Mouse (Mus musculus): ENCODE data around the gene Plekho1. TPM values are rescaled to one million over a fixed set of nuclear protein-coding genes. Genes with fewer than 3 reads are reported as not detected.
"Not testable (repeated sequence)": the region's sequence is repeated elsewhere in the genome, so short reads cannot be mapped to it uniquely, and the experiment has no call there.

Plekho1 gene
- polyA plus RNA-seq, 2 experiments = 3.6 to 9.0 TPM

- H3K27ac ChIP-seq = no peak overlapping the region
- DNase-seq (ENCODE audit: low read depth in 3 of 3, low spot score in 3 of 3) (no peak), ATAC-seq (ENCODE audit: insufficient read depth) (no peak)
- TF ChIP-seq EP300 (IDR thresholded peaks at IDR 0.05; ENCODE audit: low read depth) (no peak), CTCF (IDR thresholded peaks at IDR 0.05; ENCODE audit: low read depth) (no peak)
- H3K4me1 ChIP-seq (replicated peaks; ENCODE audit: control insufficient read depth in 2 of 2, insufficient read depth in 2 of 2, low read length in 1 of 2) = no peaks in the 10 kb centered on the region
- H3K4me2 ChIP-seq (ENCODE audit: low read depth) = no peak overlapping the region
- H3K9me3 ChIP-seq (ENCODE audit: control insufficient read depth, low read length) = no peaks in the 10 kb centered on the region
- peaks cover 20% of the 10 kb centered on the region for H3K27me3 ChIP-seq (ENCODE audit: control insufficient read depth, insufficient read depth, low read length)
- WGBS (ENCODE audit: insufficient replicate concordance) = 50% methylated on average over 3 of the region's 3 CpGs
- no peak overlapping the region for H3K4me3 ChIP-seq (ENCODE audit: insufficient read depth in 1 of 2, low read depth in 2 of 2, low read length in 2 of 2)
- H3K36me3 ChIP-seq (replicated peaks; ENCODE audit: control insufficient read depth, insufficient read depth, low read depth) = no peaks in the 10 kb centered on the region
- no peak overlapping the region for H3K9ac ChIP-seq (replicated peaks)
Measured at GRCm38 (mm10) chr3:95977079-95977478, 18.7 kb downstream of the Plekho1 start.

- H3K9ac ChIP-seq (replicated peaks) = no peak overlapping the region; the same call in 1 of the 2 replicates
- peak overlapping the region; percentile 53 for H3K4me2 ChIP-seq (ENCODE audit: low read depth)
- no peak for TF ChIP-seq CTCF (IDR thresholded peaks at IDR 0.05; ENCODE audit: low read depth)
- TF ChIP-seq EP300 (IDR thresholded peaks at IDR 0.05; ENCODE audit: low read depth) = no peak
- DNase-seq (ENCODE audit: low read depth in 3 of 3, low spot score in 3 of 3) = no peak
- H3K4me1 ChIP-seq (replicated peaks; ENCODE audit: control insufficient read depth in 2 of 2, insufficient read depth in 2 of 2, low read length in 1 of 2) = no peaks in the 10 kb centered on the region
- WGBS (ENCODE audit: insufficient replicate concordance) = 5% methylated on average over 34 of the region's 34 CpGs
- no peaks in the 10 kb centered on the region for H3K9me3 ChIP-seq (ENCODE audit: control insufficient read depth, low read length)
- H3K36me3 ChIP-seq (replicated peaks; ENCODE audit: control insufficient read depth, insufficient read depth, low read depth) = no peaks in the 10 kb centered on the region
- H3K27me3 ChIP-seq (ENCODE audit: control insufficient read depth, insufficient read depth, low read length) = peaks cover 20% of the 10 kb centered on the region
- peak overlapping the region in 1 of 2 experiments; percentile 15; a peak in 1 of 4 replicates for H3K4me3 ChIP-seq (ENCODE audit: insufficient read depth in 1 of 2, low read depth in 2 of 2, low read length in 2 of 2)
- no peak for ATAC-seq (ENCODE audit: insufficient read depth)
- H3K27ac ChIP-seq = no peak overlapping the region
Measured at GRCm38 (mm10) chr3:95972873-95973634, 22.7 kb downstream of the Plekho1 start.

- no peak for ATAC-seq (ENCODE audit: insufficient read depth)
- no peak for DNase-seq (ENCODE audit: low read depth in 3 of 3, low spot score in 3 of 3)
- Histone ChIP-seq H3K4me1 (replicated peaks; ENCODE audit: control insufficient read depth in 2 of 2, insufficient read depth in 2 of 2, low read length in 1 of 2) (no peaks in the 10 kb centered on the region), H3K27me3 (ENCODE audit: control insufficient read depth, insufficient read depth, low read length) (peaks cover 20% of the 10 kb centered on the region), H3K27ac (no peak overlapping the region), H3K9me3 (ENCODE audit: control insufficient read depth, low read length) (no peaks in the 10 kb centered on the region), H3K4me3 (ENCODE audit: insufficient read depth in 1 of 2, low read depth in 2 of 2, low read length in 2 of 2) (no peak overlapping the region), H3K9ac (replicated peaks) (no peak overlapping the region), H3K36me3 (replicated peaks; ENCODE audit: control insufficient read depth, insufficient read depth, low read depth) (no peaks in the 10 kb centered on the region), H3K4me2 (ENCODE audit: low read depth) (peak overlapping the region; percentile 53)
- TF ChIP-seq EP300 (IDR thresholded peaks at IDR 0.05; ENCODE audit: low read depth) = no peak
- 55% methylated on average over 12 of the region's 12 CpGs for WGBS (ENCODE audit: insufficient replicate concordance)
Measured at GRCm38 (mm10) chr3:95972251-95972872, 23.4 kb downstream of the Plekho1 start.

GRCm38 (mm10) chr3:95970661-95971060 lies 25.1 kb downstream of the Plekho1 start:
- not testable (repeated sequence) for H3K4me3 ChIP-seq (ENCODE audit: insufficient read depth in 1 of 2, low read depth in 2 of 2, low read length in 2 of 2); H3K27ac ChIP-seq; H3K36me3 ChIP-seq (replicated peaks; ENCODE audit: control insufficient read depth, insufficient read depth, low read depth); H3K4me1 ChIP-seq (replicated peaks; ENCODE audit: control insufficient read depth in 2 of 2, insufficient read depth in 2 of 2, low read length in 1 of 2); H3K9me3 ChIP-seq (ENCODE audit: control insufficient read depth, low read length); H3K4me2 ChIP-seq (ENCODE audit: low read depth); ATAC-seq (ENCODE audit: insufficient read depth); DNase-seq (ENCODE audit: low read depth in 3 of 3, low spot score in 3 of 3); H3K9ac ChIP-seq (replicated peaks)
- 48% methylated on average over 6 of the region's 7 CpGs for WGBS (ENCODE audit: insufficient replicate concordance)
- peaks cover 20% of the 10 kb centered on the region for H3K27me3 ChIP-seq (ENCODE audit: control insufficient read depth, insufficient read depth, low read length)

- H3K27me3 ChIP-seq (ENCODE audit: control insufficient read depth, insufficient read depth, low read length) = peaks cover 18% of the 10 kb centered on the region
- H3K4me2 ChIP-seq (ENCODE audit: low read depth) = no peak overlapping the region
- no peaks in the 10 kb centered on the region for H3K4me1 ChIP-seq (replicated peaks; ENCODE audit: control insufficient read depth in 2 of 2, insufficient read depth in 2 of 2, low read length in 1 of 2)
- TF ChIP-seq CTCF (IDR thresholded peaks at IDR 0.05; ENCODE audit: low read depth) (no peak), EP300 (IDR thresholded peaks at IDR 0.05; ENCODE audit: low read depth) (no peak)
- ATAC-seq (ENCODE audit: insufficient read depth) (no peak), DNase-seq (ENCODE audit: low read depth in 3 of 3, low spot score in 3 of 3) (no peak)
- H3K27ac ChIP-seq = no peak overlapping the region
- no peak overlapping the region for H3K4me3 ChIP-seq (ENCODE audit: insufficient read depth in 1 of 2, low read depth in 2 of 2, low read length in 2 of 2)
- no peaks in the 10 kb centered on the region for H3K9me3 ChIP-seq (ENCODE audit: control insufficient read depth, low read length)
- H3K9ac ChIP-seq (replicated peaks) = no peak overlapping the region
- WGBS (ENCODE audit: insufficient replicate concordance) = 63% methylated on average over 1 of the region's 1 CpGs
- H3K36me3 ChIP-seq (replicated peaks; ENCODE audit: control insufficient read depth, insufficient read depth, low read depth) = no peaks in the 10 kb centered on the region
Measured at GRCm38 (mm10) chr3:95969277-95969676, 26.5 kb downstream of the Plekho1 start.

Measured in liver, embryonic 14.5 days (tissue).